Mouse (Mus musculus) spleen, postnatal 14 days (tissue): Measurements from ENCODE around the gene Gm14419.
"Not testable (repeated sequence)": the region's sequence is repeated elsewhere in the genome, so short reads cannot be mapped to it uniquely, and the experiment has no call there.

ENCODE experiments used
- DNase-seq, 2 experiments: peaks; one replicate each; pipeline ENCODE4 v3.0.0; 2021 to 2022; ENCODE audit warnings: low spot score in 2 of 2

Gene Gm14419

GRCm38 (mm10) chr2:177000656-177001055 lies at the start of gene Gm14419:
Gene Gm14419, plus strand, starts transcription at chr2:177000956.
- not testable (repeated sequence) for DNase-seq
